Mouse (Mus musculus): ENCODE data around the gene Cyp3a13.

- TF ChIP-seq CTCF (IDR thresholded peaks at IDR 0.05; ENCODE audit: low read depth, low read length), result no peak
- no peak for TF ChIP-seq GATA1 (IDR thresholded peaks at IDR 0.05; ENCODE audit: borderline replicate concordance, low read length)
- TF ChIP-seq TAL1 (conservative IDR thresholded peaks at IDR 0.05; ENCODE audit: low read depth, low read length), result no peak
Measured at GRCm38 (mm10) chr5:137914508-137914907, 6.9 kb downstream of the Cyp3a13 start.
